Mouse (Mus musculus) urinary bladder, adult 2 months (tissue): Measurements from ENCODE around the gene Trpv4. TPM values are rescaled to one million over a fixed set of nuclear protein-coding genes. Genes with fewer than 3 reads are reported as not detected.
A peak's percentile ranks its signal among the peaks of the same experiment; 100 is the strongest.

ENCODE experiments used
- DNase-seq: peaks from one replicate; pipeline ENCODE4 v3.0.0; 2022; ENCODE audit warnings: low spot score
- polyA plus RNA-seq: library from polyadenylated mRNA; depleted of rRNA; stranded (reverse); fragments of >200 nt; gene quantifications from 2 replicates; pipeline ENCODE4 v1.2.3, GENCODE M21; 2012

Gene Trpv4
- polyA plus RNA-seq, 1 experiment, result 66.3 TPM

GRCm38 (mm10) chr5:114667228-114667856, 9.1 kb upstream of the Trpv4 start:
- DNase-seq, result peak; percentile 100

DNA sequence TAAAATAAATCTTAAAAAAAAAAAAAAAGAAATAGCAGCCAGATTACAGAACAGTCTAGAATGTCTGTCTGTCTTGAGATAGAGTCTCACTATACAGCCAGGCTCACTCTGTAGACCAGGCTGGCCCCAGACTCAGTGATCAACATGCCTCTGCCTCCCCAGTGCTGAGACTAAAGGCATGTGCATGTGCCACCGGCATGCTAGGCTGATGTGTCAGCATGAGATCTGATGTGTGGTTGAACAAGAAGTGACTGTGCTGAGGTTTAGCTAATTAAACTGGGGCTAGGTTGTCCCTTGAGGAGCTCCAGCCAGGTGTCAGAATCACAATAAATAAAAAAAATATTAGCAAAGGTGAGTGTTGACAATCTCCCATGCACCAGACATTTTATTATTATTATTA, 8.4 kb upstream of the Trpv4 start:
- no peak for DNase-seq

- no peak for DNase-seq
These were observed 6.5 kb upstream of the Trpv4 start for GRCm38 (mm10) chr5:114664750-114665149.

DNA sequence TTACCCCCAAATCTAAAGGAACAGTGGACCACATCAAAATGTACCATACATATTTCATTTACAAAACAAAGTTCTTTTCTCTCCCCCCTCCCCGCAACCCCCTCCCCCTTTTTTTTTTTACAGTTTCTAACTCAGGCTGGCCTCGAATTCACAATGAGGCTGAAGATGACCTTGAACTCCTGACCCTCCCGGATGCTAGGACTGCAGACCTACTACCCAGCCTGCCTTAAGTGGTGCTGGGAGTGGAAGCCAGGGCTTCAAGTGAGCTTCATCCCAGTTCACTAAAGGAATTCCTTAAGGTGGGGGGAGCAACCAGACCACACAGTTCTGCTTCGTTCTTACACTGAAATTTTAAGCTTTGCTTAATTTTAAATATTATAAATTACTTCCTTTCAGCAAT, 5.9 kb upstream of the Trpv4 start:
- no peak for DNase-seq

GRCm38 (mm10) chr5:114661029-114661428, 2.8 kb upstream of the Trpv4 start:
- DNase-seq, result no peak

GRCm38 (mm10) chr5:114657426-114657825, 795 bp downstream of the Trpv4 start:
- DNase-seq, result no peak

DNA sequence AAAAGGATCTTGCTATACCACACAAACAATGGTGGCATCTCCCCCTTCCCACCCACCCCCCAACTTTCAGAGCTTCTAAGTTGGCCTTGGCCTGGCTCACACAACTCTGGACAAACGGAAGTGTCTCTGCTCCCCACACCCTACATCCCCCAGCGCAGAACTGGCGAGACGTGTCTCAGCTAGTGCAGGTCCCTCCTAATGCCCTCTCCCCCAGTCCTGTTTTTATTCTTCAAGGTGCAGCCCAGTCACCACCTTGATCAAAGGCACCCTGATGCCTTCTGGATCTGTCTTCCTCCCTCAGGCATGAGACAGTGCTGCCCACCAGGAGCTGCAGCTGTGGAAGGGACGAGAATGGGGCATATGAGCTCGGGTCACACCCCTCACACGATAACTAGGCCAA, 1.9 kb downstream of the Trpv4 start:
- no peak for DNase-seq

DNA sequence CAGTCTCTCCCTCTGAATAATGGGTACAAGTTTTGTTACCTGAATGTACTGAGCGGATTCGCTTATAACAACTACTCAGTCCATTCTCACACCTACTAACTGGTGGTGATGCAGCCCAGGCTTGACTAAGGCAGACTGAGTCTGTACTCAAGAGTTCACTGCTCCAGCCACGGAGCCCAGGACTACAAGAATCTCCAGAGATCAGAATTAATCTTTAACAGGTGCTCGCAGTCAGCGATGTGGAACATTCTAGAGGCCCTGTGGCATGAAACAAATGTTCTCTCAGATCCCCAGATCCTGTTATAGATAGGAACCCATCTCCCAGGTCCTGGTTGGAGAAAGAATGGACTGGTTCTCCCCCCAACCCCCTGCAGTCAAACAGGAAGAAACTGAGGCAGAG, 2.5 kb downstream of the Trpv4 start:
- DNase-seq, result no peak

GRCm38 (mm10) chr5:114653656-114654437, 4.4 kb downstream of the Trpv4 start:
- no peak for DNase-seq

DNA sequence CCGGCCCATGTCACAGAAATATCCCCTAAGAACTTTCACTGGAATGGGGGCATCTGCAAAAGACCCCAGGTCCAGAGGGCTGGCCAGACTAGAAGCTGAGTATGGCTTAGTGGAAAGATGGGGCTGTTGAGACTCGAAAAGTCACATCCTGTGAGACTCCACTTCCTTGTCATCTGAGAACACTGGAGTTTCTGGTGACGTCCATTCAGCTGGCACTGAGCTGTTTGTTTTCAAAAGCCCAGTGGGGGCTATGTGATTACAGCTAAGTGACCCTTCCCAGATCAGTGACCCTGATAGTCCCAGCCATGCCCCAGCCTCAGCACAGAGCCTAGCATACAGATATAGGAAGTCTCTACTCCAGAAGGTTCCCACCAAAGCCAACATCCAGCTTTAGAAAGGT, 6.8 kb downstream of the Trpv4 start:
- no peak for DNase-seq

GRCm38 (mm10) chr5:114651002-114651401, 7.2 kb downstream of the Trpv4 start:
- DNase-seq, result no peak

- no peak for DNase-seq
These were observed 9.4 kb downstream of the Trpv4 start for GRCm38 (mm10) chr5:114648728-114649311.

DNA sequence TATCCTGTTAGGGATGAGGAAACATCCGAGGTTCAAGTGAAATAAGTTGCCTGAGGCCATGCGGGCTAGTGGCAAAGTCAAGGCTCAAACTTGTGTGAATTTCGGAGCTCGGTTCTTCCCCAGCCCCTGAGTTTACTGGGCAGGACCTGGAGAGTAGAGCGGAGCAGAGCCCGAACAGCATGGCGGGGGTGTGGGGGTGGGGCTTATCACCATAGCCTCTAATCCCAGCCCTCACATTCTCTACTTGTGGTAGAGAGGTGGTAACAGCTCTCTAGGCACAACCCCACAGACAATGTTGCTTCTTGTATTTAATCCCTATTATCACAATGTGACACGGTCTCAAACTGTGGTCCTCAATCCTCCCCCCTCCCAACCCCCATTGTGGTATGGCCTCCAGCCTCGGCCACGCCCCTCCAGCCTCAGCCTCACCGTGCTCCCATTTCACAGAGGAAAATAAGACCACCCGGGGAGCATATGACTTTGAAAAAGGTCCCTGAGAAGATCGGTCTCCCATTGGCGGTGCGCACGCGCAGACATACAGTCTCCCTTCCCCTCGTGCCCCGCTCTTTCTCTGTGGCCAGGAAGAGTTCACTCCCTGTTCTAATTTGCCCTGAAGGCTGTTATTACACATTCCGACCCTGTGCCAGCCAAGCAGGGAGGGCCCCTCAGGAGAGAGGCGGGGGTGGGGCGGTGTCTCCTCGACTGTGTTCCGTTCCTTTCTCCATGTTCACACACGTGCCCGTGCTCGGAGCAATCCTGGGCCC, 10.8 kb downstream of the Trpv4 start:
- DNase-seq, result no peak

DNA sequence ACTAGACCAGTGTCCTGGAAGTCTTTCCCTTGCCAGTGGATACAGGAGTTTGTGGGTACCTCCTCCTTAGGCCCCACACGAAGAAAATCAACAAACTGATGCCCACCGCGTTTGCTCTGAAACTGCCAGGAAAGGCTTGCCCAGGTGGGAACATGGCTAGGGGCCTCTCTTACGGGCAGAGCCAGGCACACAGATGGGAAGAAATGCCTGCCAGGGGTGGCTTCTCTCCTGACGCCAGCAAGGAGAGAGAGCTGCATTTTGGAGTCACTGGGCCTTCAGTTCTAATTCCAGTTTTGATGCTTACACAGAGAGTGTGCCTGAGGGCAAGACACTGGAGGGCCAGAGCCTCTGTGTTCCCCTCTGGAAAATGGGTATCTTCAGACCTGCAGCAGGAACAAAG, 12.3 kb downstream of the Trpv4 start:
- DNase-seq, result no peak

- DNase-seq, result no peak
These were observed 13.3 kb downstream of the Trpv4 start for GRCm38 (mm10) chr5:114644918-114645317.

DNA sequence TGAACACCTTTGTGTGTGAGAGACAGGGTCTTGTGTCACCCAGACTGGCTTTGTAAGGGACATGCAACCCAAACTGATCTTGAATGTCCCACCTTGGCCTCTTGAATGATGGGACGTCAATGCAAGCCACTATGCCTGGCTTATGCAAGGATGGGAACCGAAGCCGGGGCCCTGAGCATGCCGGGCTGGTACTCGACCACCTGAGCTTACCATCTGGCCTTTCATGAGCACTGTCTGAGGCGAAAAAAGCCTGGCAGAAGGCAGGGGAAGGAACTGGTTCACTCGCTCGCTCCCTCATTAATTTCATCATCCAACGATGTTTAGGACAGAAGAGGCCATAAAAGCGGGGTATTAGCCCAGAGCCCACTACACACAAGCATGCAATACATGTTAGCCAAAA, 17.4 kb downstream of the Trpv4 start:
- DNase-seq, result no peak

DNA sequence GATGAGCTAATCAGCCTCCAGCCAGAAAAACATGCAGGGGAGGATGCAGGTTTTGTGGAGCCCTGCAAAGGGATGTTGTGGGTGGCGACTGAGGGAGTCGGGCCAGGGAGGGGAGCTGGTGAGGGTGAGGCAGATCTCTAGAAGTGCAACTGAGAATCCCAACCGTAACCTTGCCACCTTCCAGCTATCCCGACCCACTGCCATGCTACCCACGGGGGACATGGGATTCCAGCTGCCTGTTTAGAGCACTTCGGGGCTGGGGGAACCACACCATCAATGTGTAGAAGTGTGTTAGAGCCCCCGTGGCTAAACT, 18.6 kb downstream of the Trpv4 start:
- no peak for DNase-seq

GRCm38 (mm10) chr5:114638769-114639644, 19.2 kb downstream of the Trpv4 start:
- peak; percentile 76 for DNase-seq

DNA sequence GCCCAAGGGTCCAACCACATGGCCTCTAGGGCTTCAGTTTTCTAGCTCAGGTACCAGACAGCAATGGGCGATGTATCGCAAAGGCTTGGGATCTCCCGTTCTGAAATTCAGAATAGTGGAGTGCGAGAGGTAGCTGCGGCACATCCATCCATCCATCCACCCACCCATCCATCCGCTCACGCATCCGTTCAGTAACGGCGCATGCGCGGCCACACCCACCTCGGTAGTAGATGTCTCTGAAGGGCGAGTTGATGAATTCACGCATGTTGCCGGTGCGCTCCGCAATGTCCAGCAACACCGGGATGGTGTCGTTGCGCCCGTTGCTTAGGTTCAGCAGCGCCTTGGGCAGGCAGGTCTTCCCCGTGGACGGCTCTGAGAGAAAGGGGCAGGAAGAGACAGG, 22.1 kb downstream of the Trpv4 start:
- DNase-seq, result no peak

- no peak for DNase-seq
These were observed 26.9 kb downstream of the Trpv4 start for GRCm38 (mm10) chr5:114631336-114631735.

DNA sequence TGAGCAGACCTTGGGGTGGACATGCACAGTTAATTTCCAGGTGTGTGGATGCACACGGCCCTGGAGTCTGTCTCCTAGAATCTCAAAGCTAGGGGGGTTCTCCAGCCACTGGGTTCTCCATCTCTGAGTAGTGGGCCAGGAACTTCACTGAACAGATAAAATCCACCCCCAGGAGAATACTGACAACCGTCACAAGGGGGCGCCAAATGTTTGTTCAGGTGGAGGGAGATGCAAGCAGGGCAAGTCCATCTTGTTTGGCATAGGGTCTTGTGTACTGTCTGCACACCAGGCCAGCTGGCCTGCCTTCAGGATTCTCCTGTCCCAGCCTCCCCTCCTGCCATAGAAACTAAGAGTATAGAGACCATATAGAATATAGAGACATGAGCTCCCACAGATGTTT, 32.6 kb downstream of the Trpv4 start:
- DNase-seq, result no peak

DNA sequence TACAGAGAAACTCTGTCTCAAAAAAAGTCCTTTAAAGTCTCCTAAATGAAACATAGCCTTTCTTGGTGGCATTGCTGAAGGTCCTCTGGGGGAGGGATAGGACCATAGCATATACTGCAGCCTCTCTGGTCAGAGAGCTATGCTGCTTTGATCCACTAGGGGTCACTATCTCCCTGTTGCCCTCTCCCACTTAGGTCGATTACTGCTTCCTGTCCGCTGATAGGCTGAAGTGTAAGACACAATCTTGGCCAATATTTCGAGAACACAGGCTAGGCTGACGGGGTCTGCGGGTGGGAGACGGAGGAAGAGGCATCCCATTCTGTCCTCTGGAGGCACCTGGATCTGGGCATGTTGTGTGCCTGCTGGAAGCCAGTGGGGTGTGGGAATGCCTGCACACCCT, 37.9 kb downstream of the Trpv4 start:
- no peak for DNase-seq
